ENCODE assay signal across 8 mouse cellular contexts in genomic region chr6:108530781-108531323, GRCm38 (mm10).
A peak's percentile ranks its signal among the peaks of the same experiment; 100 is the strongest.
DNase-seq lines count a peak whose midpoint lies in the region; ATAC-seq and TF ChIP-seq lines count a peak whose summit lies in the region.

No protein-coding gene starts in this region.

- H3K4me2 ChIP-seq in lung, embryonic 15.5 days, result no peak overlapping the region
- no peak overlapping the region for H3K4me2 ChIP-seq in lung, postnatal 0 days (replicated peaks; ENCODE audit: low read depth, low read length)
- no peak overlapping the region for H3K4me2 ChIP-seq in forebrain, embryonic 13.5 days
- H3K4me2 ChIP-seq in liver, embryonic 12.5 days, result peak overlapping the region; percentile 56
- no peak overlapping the region for H3K4me2 ChIP-seq in stomach, embryonic 15.5 days

- H3K9ac ChIP-seq in lung, embryonic 15.5 days, result no peak overlapping the region
- no peak overlapping the region for H3K9ac ChIP-seq in lung, postnatal 0 days (replicated peaks; ENCODE audit: low read depth)
- no peak overlapping the region for H3K9ac ChIP-seq in forebrain, embryonic 13.5 days
- H3K9ac ChIP-seq in liver, embryonic 12.5 days, result peak overlapping the region; percentile 64; the same call in 1 of the 2 replicates
- H3K9ac ChIP-seq in stomach, embryonic 15.5 days, result no peak overlapping the region

- no peak overlapping the region for H3K4me3 ChIP-seq in lung, embryonic 15.5 days
- H3K4me3 ChIP-seq in lung, postnatal 0 days (ENCODE audit: low read depth, low read length), result no peak overlapping the region
- no peak overlapping the region for H3K4me3 ChIP-seq in forebrain, embryonic 13.5 days
- no peak overlapping the region for H3K4me3 ChIP-seq in liver, embryonic 12.5 days
- no peak overlapping the region for H3K4me3 ChIP-seq in stomach, embryonic 15.5 days (replicated peaks)

- TF ChIP-seq EP300 in lung, postnatal 0 days (IDR thresholded peaks at IDR 0.05), result no peak

- no peak for DNase-seq in lung, postnatal 0 days (ENCODE audit: low spot score)
- no peak for DNase-seq in frontal cortex, postnatal 10 days (ENCODE audit: low spot score in 2 of 2)
- no peak for DNase-seq in urinary bladder, postnatal 10 days (ENCODE audit: low spot score)
- DNase-seq in urinary bladder, postnatal 14 days (ENCODE audit: low spot score), result no peak

- peaks cover 31% of the 10 kb centered on the region for H3K4me1 ChIP-seq in lung, embryonic 15.5 days
- H3K4me1 ChIP-seq in lung, postnatal 0 days (ENCODE audit: insufficient read depth, low read depth, low read length), result peaks cover 8% of the 10 kb centered on the region; the same call in 1 of the 2 replicates
- peaks cover 12% of the 10 kb centered on the region for H3K4me1 ChIP-seq in forebrain, embryonic 13.5 days
- peaks cover 77% of the 10 kb centered on the region for H3K4me1 ChIP-seq in liver, embryonic 12.5 days
- peaks cover 18% of the 10 kb centered on the region for H3K4me1 ChIP-seq in stomach, embryonic 15.5 days

- H3K36me3 ChIP-seq in lung, embryonic 15.5 days, result no peaks in the 10 kb centered on the region
- H3K36me3 ChIP-seq in lung, postnatal 0 days (ENCODE audit: insufficient read depth, low read length), result no peaks in the 10 kb centered on the region
- H3K36me3 ChIP-seq in forebrain, embryonic 13.5 days (ENCODE audit: poor library complexity, severe bottlenecking), result no peaks in the 10 kb centered on the region
- no peaks in the 10 kb centered on the region for H3K36me3 ChIP-seq in liver, embryonic 12.5 days
- no peaks in the 10 kb centered on the region for H3K36me3 ChIP-seq in stomach, embryonic 15.5 days

- H3K27me3 ChIP-seq in lung, embryonic 15.5 days, result no peaks in the 10 kb centered on the region
- no peaks in the 10 kb centered on the region for H3K27me3 ChIP-seq in lung, postnatal 0 days (replicated peaks; ENCODE audit: insufficient read depth, low read length)
- H3K27me3 ChIP-seq in forebrain, embryonic 13.5 days, result no peaks in the 10 kb centered on the region
- no peaks in the 10 kb centered on the region for H3K27me3 ChIP-seq in liver, embryonic 12.5 days (replicated peaks)
- no peaks in the 10 kb centered on the region for H3K27me3 ChIP-seq in stomach, embryonic 15.5 days (replicated peaks)

- H3K9me3 ChIP-seq in lung, embryonic 15.5 days, result no peaks in the 10 kb centered on the region
- H3K9me3 ChIP-seq in lung, postnatal 0 days (ENCODE audit: low read length), result no peaks in the 10 kb centered on the region
- H3K9me3 ChIP-seq in forebrain, embryonic 13.5 days (replicated peaks), result no peaks in the 10 kb centered on the region
- H3K9me3 ChIP-seq in liver, embryonic 12.5 days (replicated peaks), result no peaks in the 10 kb centered on the region
- no peaks in the 10 kb centered on the region for H3K9me3 ChIP-seq in stomach, embryonic 15.5 days

- H3K27ac ChIP-seq in lung, embryonic 15.5 days, result peak overlapping the region; percentile 65; the same call in 1 of the 2 replicates
- no peak overlapping the region for H3K27ac ChIP-seq in lung, postnatal 0 days (ENCODE audit: low read length)
- no peak overlapping the region for H3K27ac ChIP-seq in forebrain, embryonic 13.5 days
- peak overlapping the region; percentile 89 for H3K27ac ChIP-seq in liver, embryonic 12.5 days
- peak overlapping the region; percentile 71 for H3K27ac ChIP-seq in stomach, embryonic 15.5 days

- no peak for ATAC-seq in lung, embryonic 15.5 days (ENCODE audit: borderline replicate concordance, extremely low read depth, low FRiP score, low TSS enrichment)
- ATAC-seq in lung, postnatal 0 days, result no peak
- peak; percentile 54 for ATAC-seq in forebrain, embryonic 13.5 days
- no peak for ATAC-seq in liver, embryonic 12.5 days
- ATAC-seq in stomach, embryonic 15.5 days (ENCODE audit: insufficient read depth, low FRiP score, low read depth), result 0 out of 2 replicates have a peak, but pooled peaks have one; percentile 10

- 30% methylated on average over 6 of the region's 6 CpGs for WGBS in lung, embryonic 15.5 days
- WGBS in lung, postnatal 0 days, result 41% methylated on average over 6 of the region's 6 CpGs
- WGBS in forebrain, embryonic 13.5 days, result 30% methylated on average over 6 of the region's 6 CpGs
- WGBS in liver, embryonic 12.5 days (ENCODE audit: insufficient replicate concordance), result 52% methylated on average over 6 of the region's 6 CpGs
- WGBS in stomach, embryonic 15.5 days, result 40% methylated on average over 6 of the region's 6 CpGs

- TF ChIP-seq CTCF in lung, postnatal 0 days (IDR thresholded peaks at IDR 0.05), result no peak

Comparison
In these comparisons a context has a peak if more than half of its experiments do, and no peak if none do; other contexts are left out.
1. H3K27ac ChIP-seq: peak in lung, embryonic 15.5 days (single experiment), liver, embryonic 12.5 days (single experiment) and stomach, embryonic 15.5 days (single experiment); none in lung, postnatal 0 days (single experiment) and forebrain, embryonic 13.5 days (single experiment).
2. ATAC-seq: peak in forebrain, embryonic 13.5 days (single experiment) and stomach, embryonic 15.5 days (single experiment); none in lung, embryonic 15.5 days (single experiment), lung, postnatal 0 days (single experiment) and liver, embryonic 12.5 days (single experiment).